Mouse (Mus musculus): ENCODE measurements around the gene Ppp4r3b. TPM values are rescaled to one million over a fixed set of nuclear protein-coding genes. Genes with fewer than 3 reads are reported as not detected.

The Ppp4r3b gene
- 248 TPM for polyA plus RNA-seq (2017; shearing (Covaris generic))

DNA sequence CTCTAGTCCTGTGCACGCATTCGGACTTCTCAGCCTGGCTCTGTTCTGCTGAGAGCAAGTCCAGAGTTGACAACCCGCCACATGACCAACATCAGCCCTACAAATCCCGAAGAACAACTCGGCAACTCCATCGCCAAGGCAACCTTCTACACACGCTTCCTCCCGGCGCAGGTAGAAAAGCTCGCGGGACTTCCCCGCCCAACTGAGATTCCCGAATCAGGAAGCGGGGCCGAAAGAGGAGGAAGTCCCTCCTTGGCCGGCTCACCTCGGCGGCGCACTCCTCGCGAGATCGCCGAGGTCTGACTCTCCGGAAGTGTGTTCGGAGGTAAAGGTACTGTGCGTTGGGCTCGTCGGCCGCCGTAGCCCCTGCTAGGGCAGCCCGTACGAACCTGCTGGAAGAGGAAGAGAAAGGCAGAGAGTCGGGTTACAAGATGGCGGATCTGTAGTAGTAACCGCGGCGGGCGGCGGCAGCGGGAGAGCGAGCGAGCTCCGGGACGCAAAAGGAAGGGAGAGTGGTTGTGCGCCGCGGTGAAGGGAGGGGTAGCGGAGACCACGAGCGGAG lies at the start of gene Ppp4r3b:
Gene Ppp4r3b, plus strand, starts transcription at position 328 of the 562 bp plus-strand sequence.

GRCm38 (mm10) chr11:29130385-29131355 lies 42.0 kb upstream of the Ppp4r3b start, which contains the start of gene Pnpt1:
TSS of gene Pnpt1 (plus strand) at chr11:29130744.

GRCm38 (mm10) chr11:29246883-29247650 lies 74.4 kb downstream of the Ppp4r3b start, which contains the start of gene Cfap36:
TSS of gene Cfap36 (minus strand) at chr11:29247409.

Other genes starting within 250 kb of the Ppp4r3b start
- gene Pnpt1, start 42.1 kb upstream of the Ppp4r3b start, polyA plus RNA-seq (2017; shearing (Covaris generic)), result 46.7 TPM
- 47.3 TPM for gene Cfap36, start 74.5 kb downstream of the Ppp4r3b start, polyA plus RNA-seq (2017; shearing (Covaris generic))
- gene Ccdc88a, start 200.8 kb downstream of the Ppp4r3b start, polyA plus RNA-seq (2017; shearing (Covaris generic)), result 0.83 TPM

Data from inflammation-experienced regulatory T-cells, adult 16 weeks (primary cell).